Mouse (Mus musculus) intestine, postnatal 0 days (tissue): ENCODE measurements around the gene Slirp. TPM values are rescaled to one million over a fixed set of nuclear protein-coding genes. Genes with fewer than 3 reads are reported as not detected.

ENCODE experiments used
- ATAC-seq: fragments of 200-750 bp; cut with Nextera tagmentation; 2 replicates; pipeline ENCODE4 v1.8.0; 2017; ENCODE audit warnings: mild to moderate bottlenecking, moderate TSS enrichment, moderate library complexity
- H3K27ac ChIP-seq: fragments of 300-500 bp; sonication (generic); 2 replicates; pipeline ENCODE4 v1.5.1; 2014; ENCODE audit warnings: mild to moderate bottlenecking, low read depth, low read length, moderate library complexity
- H3K27me3 ChIP-seq: fragments of 300-500 bp; sonication (generic); replicated peaks from 2 replicates; pipeline ENCODE4 v1.6.1; 2014; ENCODE audit warnings: low read length, mixed read lengths; ENCODE audit not compliant: control insufficient read depth, insufficient read depth
- H3K36me3 ChIP-seq: fragments of 300-500 bp; sonication (generic); 2 replicates; pipeline ENCODE4 v1.6.1; 2014; ENCODE audit warnings: mild to moderate bottlenecking, moderate library complexity; ENCODE audit not compliant: control insufficient read depth, insufficient read depth
- H3K4me1 ChIP-seq: fragments of 300-500 bp; sonication (generic); replicated peaks from 2 replicates; pipeline ENCODE4 v1.6.1; 2014; ENCODE audit warnings: antibody characterized with exemption, low read length, mixed read lengths; ENCODE audit not compliant: control insufficient read depth, insufficient read depth
- H3K4me2 ChIP-seq: fragments of 300-500 bp; sonication (generic); replicated peaks from 2 replicates; pipeline ENCODE4 v1.6.1; 2014; ENCODE audit warnings: low read depth, mild to moderate bottlenecking, moderate library complexity
- H3K4me3 ChIP-seq: fragments of 300-500 bp; sonication (generic); 2 replicates; pipeline ENCODE4 v1.5.1; 2014; ENCODE audit warnings: low read depth, low read length
- H3K9ac ChIP-seq: fragments of 300-500 bp; sonication (generic); 2 replicates; pipeline ENCODE4 v1.6.1; 2014; ENCODE audit warnings: mild to moderate bottlenecking, low read depth, low read length
- H3K9me3 ChIP-seq: fragments of 300-500 bp; sonication (generic); 2 replicates; pipeline ENCODE4 v1.6.1; 2016; ENCODE audit warnings: mixed run types; ENCODE audit not compliant: control insufficient read depth
- CTCF ChIP-seq: sonication (generic); IDR thresholded peaks from 2 replicates; pipeline ENCODE4 v1.5.1; 2016; ENCODE audit warnings: low read depth, mild to moderate bottlenecking, control low read depth, antibody characterized with exemption, moderate library complexity
- WGBS: fragments of 180-500 bp; shearing (Covaris S2); extraction: QIAGEN DNeasy Blood & Tissue Kit; methylation state at CpG from one replicate; pipeline ENCODE4 v1.1.7; 2014; 5-methylcytosine and 5-hydroxymethylcytosine counted together
- polyA plus RNA-seq: library from polyadenylated mRNA; unstranded; fragments of >200 nt; fragmentation: Nextera tagmentation; extraction: Ambion mirVana; gene quantifications from 2 replicates; pipeline ENCODE4 v1.2.1, GENCODE M21; 2015

Gene Slirp
- polyA plus RNA-seq, 1 experiment from 2014 or later, result 272 TPM

- ATAC-seq, result no peak
- Histone ChIP-seq H3K4me3 (peak overlapping the region; percentile 100), H3K4me1 (0 out of 2 replicates have a peak, but pooled peaks cover 4% of the 10 kb centered on the region), H3K9me3 (no peaks in the 10 kb centered on the region), H3K9ac (peak overlapping the region; percentile 89), H3K36me3 (peaks cover 32% of the 10 kb centered on the region), H3K27me3 (no peaks in the 10 kb centered on the region), H3K4me2 (peak overlapping the region; percentile 79), H3K27ac (no peak overlapping the region)
- TF ChIP-seq CTCF, result no peak
- 3% methylated on average over 16 of the region's 16 CpGs for WGBS
Measured at GRCm38 (mm10) chr12:87444211-87444610, 515 bp downstream of the Slirp start.

- 88% methylated on average over 9 of the region's 9 CpGs for WGBS
Measured at GRCm38 (mm10) chr12:87449456-87449855, 5.8 kb downstream of the Slirp start.

GRCm38 (mm10) chr12:87464678-87465297 is 21.1 kb downstream of the Slirp start:
- H3K9ac ChIP-seq, result no peak overlapping the region
- H3K36me3 ChIP-seq, result peaks cover 55% of the 10 kb centered on the region
- TF ChIP-seq CTCF, result no peak
- ATAC-seq, result peak; percentile 97
- H3K4me3 ChIP-seq, result no peak overlapping the region
- no peaks in the 10 kb centered on the region for H3K27me3 ChIP-seq
- no peaks in the 10 kb centered on the region for H3K4me1 ChIP-seq
- no peak overlapping the region for H3K27ac ChIP-seq
- no peak overlapping the region for H3K4me2 ChIP-seq
- WGBS, result 57% methylated on average over 6 of the region's 6 CpGs
- no peaks in the 10 kb centered on the region for H3K9me3 ChIP-seq

More at GRCm38 (mm10) chr12:87449456-87449855, 5.8 kb downstream of the Slirp start:
- H3K9ac ChIP-seq, result no peak overlapping the region
- H3K36me3 ChIP-seq, result peaks cover 65% of the 10 kb centered on the region
- no peak overlapping the region for H3K4me2 ChIP-seq
- H3K27me3 ChIP-seq, result no peaks in the 10 kb centered on the region
- H3K4me1 ChIP-seq, result no peaks in the 10 kb centered on the region
- no peak for TF ChIP-seq CTCF
- no peaks in the 10 kb centered on the region for H3K9me3 ChIP-seq
- no peak for ATAC-seq
- no peak overlapping the region for H3K4me3 ChIP-seq
- no peak overlapping the region for H3K27ac ChIP-seq

- ATAC-seq, result 0 out of 2 replicates have a peak, but pooled peaks have one; percentile 12
- Histone ChIP-seq H3K36me3 (peaks cover 14% of the 10 kb centered on the region), H3K27me3 (no peaks in the 10 kb centered on the region), H3K4me3 (peak overlapping the region; percentile 93), H3K9ac (0 out of 2 replicates have a peak overlapping the region, but pooled peaks have one; percentile 38), H3K27ac (peak overlapping the region; percentile 28; the same call in 1 of the 2 replicates), H3K9me3 (no peaks in the 10 kb centered on the region), H3K4me1 (no peaks in the 10 kb centered on the region), H3K4me2 (peak overlapping the region; percentile 65)
- 44% methylated on average over 7 of the region's 7 CpGs for WGBS
- TF ChIP-seq CTCF, result no peak
Measured at GRCm38 (mm10) chr12:87470263-87471136, 26.8 kb downstream of the Slirp start.

GRCm38 (mm10) chr12:87471421-87471963 is 27.8 kb downstream of the Slirp start:
- Histone ChIP-seq H3K27ac (peak overlapping the region; percentile 88), H3K9ac (peak overlapping the region; percentile 97), H3K4me3 (peak overlapping the region; percentile 93), H3K9me3 (no peaks in the 10 kb centered on the region), H3K4me2 (peak overlapping the region; percentile 65), H3K27me3 (no peaks in the 10 kb centered on the region), H3K36me3 (peaks cover 14% of the 10 kb centered on the region), H3K4me1 (no peaks in the 10 kb centered on the region)
- no peak for ATAC-seq
- no peak for TF ChIP-seq CTCF
- WGBS, result under 1% methylated on average over 19 of the region's 19 CpGs
